Mouse (Mus musculus) heart, adult 11 months (tissue): ENCODE measurements at regions not wholly inside any gene's neighbourhood (a gene's known extent, or its start where the extent isn't known, plus 50 kb on each side); places are given as distances from the start of the nearest gene placed in this dataset.
A peak's percentile ranks its signal among the peaks of the same experiment; 100 is the strongest.

Experiments used
- DNase-seq: peaks from one replicate; pipeline ENCODE4 v3.0.0; 2022

DNA sequence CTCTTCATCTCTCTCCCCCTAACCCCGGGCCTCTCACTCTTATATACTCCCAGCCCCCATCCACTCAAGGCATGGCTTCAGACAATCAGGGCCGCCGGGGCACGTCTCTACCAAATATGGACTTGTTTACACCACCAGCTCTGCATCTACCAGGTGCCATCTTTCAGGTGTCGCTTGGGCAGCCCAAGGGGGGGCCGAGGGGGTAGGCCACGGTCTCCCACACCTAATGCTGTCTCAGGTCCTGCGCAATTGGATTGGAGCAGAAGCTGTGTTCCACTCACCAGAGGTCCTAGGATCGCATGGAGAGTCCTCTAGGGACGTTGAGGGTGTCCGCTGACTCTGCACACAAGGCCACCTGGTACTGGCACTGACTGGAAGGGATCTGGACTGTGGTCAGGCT is 1306.0 kb upstream of the 1700015G11Rik start:
- peak; percentile 79 for DNase-seq

DNA sequence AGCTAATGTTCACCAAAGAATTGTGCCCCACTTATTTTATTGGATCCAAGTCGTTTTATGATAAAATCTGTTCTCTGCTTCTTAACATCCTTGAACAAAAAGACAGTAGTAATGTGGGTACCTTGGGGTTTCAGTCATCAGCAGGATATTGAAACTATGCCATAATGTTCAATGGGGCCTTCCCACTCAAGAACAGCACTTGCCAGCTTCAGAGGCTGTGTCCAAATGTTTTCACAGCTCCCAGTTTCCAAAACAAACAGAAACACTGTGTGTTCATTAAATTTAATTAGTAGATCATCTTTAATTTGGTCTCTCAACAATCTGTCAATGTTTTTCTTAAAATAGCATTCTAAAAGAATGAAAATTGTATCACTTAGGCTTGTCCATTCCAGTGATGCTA is 1266.5 kb upstream of the 1700015G11Rik start:
- no peak for DNase-seq
